Mouse (Mus musculus): ENCODE data around the gene Kdm1b. TPM values are rescaled to one million over a fixed set of nuclear protein-coding genes. Genes with fewer than 3 reads are reported as not detected.

The Kdm1b gene
- polyA plus RNA-seq, 1 experiment, result 12.3 TPM

- H3K4me1 ChIP-seq (ENCODE audit: control insufficient read depth, insufficient read depth, low read length), result no peaks in the 10 kb centered on the region
- no peaks in the 10 kb centered on the region for H3K36me3 ChIP-seq (ENCODE audit: control insufficient read depth, insufficient read depth, low read length, poor library complexity, severe bottlenecking)
- H3K27me3 ChIP-seq (ENCODE audit: control insufficient read depth, insufficient read depth, low read length, poor library complexity, severe bottlenecking), result no peaks in the 10 kb centered on the region
- H3K9ac ChIP-seq (ENCODE audit: low read depth, poor library complexity, severe bottlenecking), result no peak overlapping the region
- TF ChIP-seq POLR2A (IDR thresholded peaks at IDR 0.05; ENCODE audit: insufficient read depth, low read length) (no peak), CTCF (IDR thresholded peaks at IDR 0.05; ENCODE audit: low read depth, low read length) (no peak)
- no peak overlapping the region for H3K27ac ChIP-seq (ENCODE audit: insufficient read depth, low read length)
- no peak overlapping the region for H3K4me3 ChIP-seq (ENCODE audit: low read depth, low read length)
- no peaks in the 10 kb centered on the region; the same call in 1 of the 2 replicates for H3K9me3 ChIP-seq (replicated peaks; ENCODE audit: control insufficient read depth, insufficient read depth, low read length, poor library complexity, severe bottlenecking)
These were observed 9.7 kb upstream of the Kdm1b start for GRCm38 (mm10) chr13:47033602-47034001.

- H3K4me1 ChIP-seq (ENCODE audit: control insufficient read depth, insufficient read depth, low read length), result no peaks in the 10 kb centered on the region
- H3K27ac ChIP-seq (ENCODE audit: insufficient read depth, low read length), result no peak overlapping the region
- no peak overlapping the region for H3K4me3 ChIP-seq (ENCODE audit: low read depth, low read length)
- no peaks in the 10 kb centered on the region for H3K9me3 ChIP-seq (replicated peaks; ENCODE audit: control insufficient read depth, insufficient read depth, low read length, poor library complexity, severe bottlenecking)
- no peaks in the 10 kb centered on the region for H3K36me3 ChIP-seq (ENCODE audit: control insufficient read depth, insufficient read depth, low read length, poor library complexity, severe bottlenecking)
- no peaks in the 10 kb centered on the region for H3K27me3 ChIP-seq (ENCODE audit: control insufficient read depth, insufficient read depth, low read length, poor library complexity, severe bottlenecking)
- TF ChIP-seq POLR2A (IDR thresholded peaks at IDR 0.05; ENCODE audit: insufficient read depth, low read length) (no peak), EP300 (IDR thresholded peaks at IDR 0.05; ENCODE audit: insufficient read depth, low read depth, low read length) (no peak), CTCF (IDR thresholded peaks at IDR 0.05; ENCODE audit: low read depth, low read length) (no peak)
- no peak overlapping the region for H3K9ac ChIP-seq (ENCODE audit: low read depth, poor library complexity, severe bottlenecking)
These were observed 5.4 kb upstream of the Kdm1b start for GRCm38 (mm10) chr13:47037946-47038345.

GRCm38 (mm10) chr13:47040061-47040460 is 3.2 kb upstream of the Kdm1b start:
- no peaks in the 10 kb centered on the region for H3K9me3 ChIP-seq (replicated peaks; ENCODE audit: control insufficient read depth, insufficient read depth, low read length, poor library complexity, severe bottlenecking)
- H3K27me3 ChIP-seq (ENCODE audit: control insufficient read depth, insufficient read depth, low read length, poor library complexity, severe bottlenecking), result no peaks in the 10 kb centered on the region
- TF ChIP-seq EP300 (IDR thresholded peaks at IDR 0.05; ENCODE audit: insufficient read depth, low read depth, low read length) (no peak), POLR2A (IDR thresholded peaks at IDR 0.05; ENCODE audit: insufficient read depth, low read length) (no peak), CTCF (IDR thresholded peaks at IDR 0.05; ENCODE audit: low read depth, low read length) (no peak)
- H3K4me1 ChIP-seq (ENCODE audit: control insufficient read depth, insufficient read depth, low read length), result no peaks in the 10 kb centered on the region
- H3K9ac ChIP-seq (ENCODE audit: low read depth, poor library complexity, severe bottlenecking), result no peak overlapping the region
- H3K4me3 ChIP-seq (ENCODE audit: low read depth, low read length), result no peak overlapping the region
- no peak overlapping the region for H3K27ac ChIP-seq (ENCODE audit: insufficient read depth, low read length)
- no peaks in the 10 kb centered on the region for H3K36me3 ChIP-seq (ENCODE audit: control insufficient read depth, insufficient read depth, low read length, poor library complexity, severe bottlenecking)

GRCm38 (mm10) chr13:47042024-47042633 is 1.2 kb upstream of the Kdm1b start:
- no peaks in the 10 kb centered on the region for H3K4me1 ChIP-seq (ENCODE audit: control insufficient read depth, insufficient read depth, low read length)
- no peaks in the 10 kb centered on the region for H3K9me3 ChIP-seq (replicated peaks; ENCODE audit: control insufficient read depth, insufficient read depth, low read length, poor library complexity, severe bottlenecking)
- H3K9ac ChIP-seq (ENCODE audit: low read depth, poor library complexity, severe bottlenecking), result peak overlapping the region; percentile 75
- no peak overlapping the region for H3K27ac ChIP-seq (ENCODE audit: insufficient read depth, low read length)
- no peak overlapping the region; the same call in 1 of the 2 replicates for H3K4me3 ChIP-seq (ENCODE audit: low read depth, low read length)
- H3K27me3 ChIP-seq (ENCODE audit: control insufficient read depth, insufficient read depth, low read length, poor library complexity, severe bottlenecking), result no peaks in the 10 kb centered on the region
- no peaks in the 10 kb centered on the region for H3K36me3 ChIP-seq (ENCODE audit: control insufficient read depth, insufficient read depth, low read length, poor library complexity, severe bottlenecking)
- no peak for TF ChIP-seq CTCF (IDR thresholded peaks at IDR 0.05; ENCODE audit: low read depth, low read length)
- no peak for TF ChIP-seq POLR2A (IDR thresholded peaks at IDR 0.05; ENCODE audit: insufficient read depth, low read length)
- no peak for TF ChIP-seq EP300 (IDR thresholded peaks at IDR 0.05; ENCODE audit: insufficient read depth, low read depth, low read length)

GRCm38 (mm10) chr13:47043833-47044616 is 726 bp downstream of the Kdm1b start:
- Histone ChIP-seq H3K4me3 (ENCODE audit: low read depth, low read length) (peak overlapping the region; percentile 74), H3K9me3 (replicated peaks; ENCODE audit: control insufficient read depth, insufficient read depth, low read length, poor library complexity, severe bottlenecking) (no peaks in the 10 kb centered on the region), H3K9ac (ENCODE audit: low read depth, poor library complexity, severe bottlenecking) (peak overlapping the region; percentile 93), H3K36me3 (ENCODE audit: control insufficient read depth, insufficient read depth, low read length, poor library complexity, severe bottlenecking) (no peaks in the 10 kb centered on the region), H3K4me1 (ENCODE audit: control insufficient read depth, insufficient read depth, low read length) (no peaks in the 10 kb centered on the region), H3K27me3 (ENCODE audit: control insufficient read depth, insufficient read depth, low read length, poor library complexity, severe bottlenecking) (no peaks in the 10 kb centered on the region), H3K27ac (ENCODE audit: insufficient read depth, low read length) (no peak overlapping the region)
- TF ChIP-seq POLR2A (IDR thresholded peaks at IDR 0.05; ENCODE audit: insufficient read depth, low read length), result no peak
- TF ChIP-seq CTCF (IDR thresholded peaks at IDR 0.05; ENCODE audit: low read depth, low read length), result no peak
- no peak for TF ChIP-seq EP300 (IDR thresholded peaks at IDR 0.05; ENCODE audit: insufficient read depth, low read depth, low read length)

GRCm38 (mm10) chr13:47044617-47044947 is 1.3 kb downstream of the Kdm1b start, which contains the start of gene Tpmt:
TSS of gene Tpmt (minus strand) at chr13:47044737.
- Histone ChIP-seq H3K36me3 (ENCODE audit: control insufficient read depth, insufficient read depth, low read length, poor library complexity, severe bottlenecking) (no peaks in the 10 kb centered on the region), H3K27me3 (ENCODE audit: control insufficient read depth, insufficient read depth, low read length, poor library complexity, severe bottlenecking) (no peaks in the 10 kb centered on the region), H3K4me1 (ENCODE audit: control insufficient read depth, insufficient read depth, low read length) (no peaks in the 10 kb centered on the region), H3K27ac (ENCODE audit: insufficient read depth, low read length) (no peak within 1 kb of the TSS), H3K4me3 (ENCODE audit: low read depth, low read length) (peak within 1 kb of the TSS; percentile 74), H3K9ac (ENCODE audit: low read depth, poor library complexity, severe bottlenecking) (peak within 1 kb of the TSS; percentile 93), H3K9me3 (replicated peaks; ENCODE audit: control insufficient read depth, insufficient read depth, low read length, poor library complexity, severe bottlenecking) (no peaks in the 10 kb centered on the region)
- TF ChIP-seq POLR2A (IDR thresholded peaks at IDR 0.05; ENCODE audit: insufficient read depth, low read length) (no peak), EP300 (IDR thresholded peaks at IDR 0.05; ENCODE audit: insufficient read depth, low read depth, low read length) (no peak), CTCF (IDR thresholded peaks at IDR 0.05; ENCODE audit: low read depth, low read length) (no peak)

Data from ES-Bruce4 (cell line).